Mouse (Mus musculus) kidney, embryonic 15.5 days (tissue): ENCODE measurements around the gene Pcsk4. TPM values are rescaled to one million over a fixed set of nuclear protein-coding genes. Genes with fewer than 3 reads are reported as not detected.

Source experiments
- ATAC-seq: fragments of 200-750 bp; cut with Nextera tagmentation; replicated peaks from 2 replicates; pipeline ENCODE4 v1.8.0; 2017; ENCODE audit warnings: moderate TSS enrichment; ENCODE audit not compliant: low FRiP score
- H3K27ac ChIP-seq: fragments of 300-500 bp; sonication (generic); 2 replicates; pipeline ENCODE4 v1.5.1; 2015; ENCODE audit warnings: mild to moderate bottlenecking, inconsistent platforms
- H3K27me3 ChIP-seq: fragments of 300-500 bp; sonication (generic); 2 replicates; pipeline ENCODE4 v1.6.1; 2015; ENCODE audit warnings: inconsistent platforms
- H3K36me3 ChIP-seq: fragments of 300-500 bp; sonication (generic); 2 replicates; pipeline ENCODE4 v1.6.1; 2015; ENCODE audit warnings: inconsistent platforms
- H3K4me1 ChIP-seq: fragments of 300-500 bp; sonication (generic); 2 replicates; pipeline ENCODE4 v1.6.1; 2015; ENCODE audit warnings: inconsistent platforms
- H3K4me2 ChIP-seq: fragments of 300-500 bp; sonication (generic); 2 replicates; pipeline ENCODE4 v1.6.1; 2015; ENCODE audit warnings: moderate library complexity, mild to moderate bottlenecking, inconsistent platforms
- H3K4me3 ChIP-seq: fragments of 300-500 bp; sonication (generic); replicated peaks from 2 replicates; pipeline ENCODE4 v1.5.1; 2015; ENCODE audit warnings: mild to moderate bottlenecking, inconsistent platforms
- H3K9ac ChIP-seq: fragments of 300-500 bp; sonication (generic); 2 replicates; pipeline ENCODE4 v1.6.1; 2015; ENCODE audit warnings: mild to moderate bottlenecking, inconsistent platforms
- H3K9me3 ChIP-seq: fragments of 300-500 bp; sonication (generic); replicated peaks from 2 replicates; pipeline ENCODE4 v1.6.1; 2016; ENCODE audit warnings: inconsistent platforms
- WGBS: fragments of 180-500 bp; shearing (Covaris S2); methylation state at CpG from one replicate; pipeline ENCODE4 v1.1.7; 2015; ENCODE audit warnings: mixed read lengths; 5-methylcytosine and 5-hydroxymethylcytosine counted together
- polyA plus RNA-seq: library from polyadenylated mRNA; unstranded; fragments of >200 nt; fragmentation: Nextera tagmentation; extraction: Ambion mirVana; gene quantifications from 2 replicates; pipeline ENCODE4 v1.2.1, GENCODE M21; 2015

Gene Pcsk4
- polyA plus RNA-seq, 1 experiment from 2014 or later, result 9.1 TPM

GRCm38 (mm10) chr10:80301256-80302081, 27.8 kb downstream of the Pcsk4 start:
- H3K36me3 ChIP-seq, result no peaks in the 10 kb centered on the region
- H3K4me1 ChIP-seq, result peaks cover 31% of the 10 kb centered on the region
- no peak for ATAC-seq
- H3K27ac ChIP-seq, result no peak overlapping the region
- H3K4me2 ChIP-seq, result no peak overlapping the region
- H3K27me3 ChIP-seq, result peaks cover 98% of the 10 kb centered on the region
- WGBS, result 80% methylated on average over 10 of the region's 10 CpGs
- H3K4me3 ChIP-seq, result no peak overlapping the region
- H3K9ac ChIP-seq, result no peak overlapping the region
- H3K9me3 ChIP-seq, result no peaks in the 10 kb centered on the region

GRCm38 (mm10) chr10:80300672-80301181, 28.6 kb downstream of the Pcsk4 start:
- H3K27ac ChIP-seq, result no peak overlapping the region
- H3K36me3 ChIP-seq, result no peaks in the 10 kb centered on the region
- H3K9me3 ChIP-seq, result no peaks in the 10 kb centered on the region
- H3K4me1 ChIP-seq, result peaks cover 38% of the 10 kb centered on the region
- no peak overlapping the region for H3K9ac ChIP-seq
- H3K27me3 ChIP-seq, result peaks cover 91% of the 10 kb centered on the region
- ATAC-seq, result no peak
- 26% methylated on average over 11 of the region's 11 CpGs for WGBS
- no peak overlapping the region for H3K4me2 ChIP-seq
- no peak overlapping the region for H3K4me3 ChIP-seq

- H3K36me3 ChIP-seq, result peaks cover 3% of the 10 kb centered on the region
- H3K4me1 ChIP-seq, result peaks cover 44% of the 10 kb centered on the region
- peaks cover 82% of the 10 kb centered on the region for H3K27me3 ChIP-seq
- 52% methylated on average over 10 of the region's 10 CpGs for WGBS
- no peak overlapping the region for H3K9ac ChIP-seq
- no peaks in the 10 kb centered on the region for H3K9me3 ChIP-seq
- no peak overlapping the region for H3K4me3 ChIP-seq
- no peak overlapping the region for H3K4me2 ChIP-seq
- ATAC-seq, result no peak
- no peak overlapping the region for H3K27ac ChIP-seq
Measured at GRCm38 (mm10) chr10:80299824-80300223, 29.5 kb downstream of the Pcsk4 start.

GRCm38 (mm10) chr10:80299301-80299700, 30.0 kb downstream of the Pcsk4 start:
- H3K27me3 ChIP-seq, result peaks cover 77% of the 10 kb centered on the region
- peak overlapping the region; percentile 39 for H3K4me2 ChIP-seq
- ATAC-seq, result no peak
- H3K27ac ChIP-seq, result no peak overlapping the region
- H3K4me3 ChIP-seq, result peak overlapping the region; percentile 18
- 7% methylated on average over 15 of the region's 15 CpGs for WGBS
- no peak overlapping the region for H3K9ac ChIP-seq
- H3K9me3 ChIP-seq, result no peaks in the 10 kb centered on the region
- peaks cover 8% of the 10 kb centered on the region for H3K36me3 ChIP-seq
- H3K4me1 ChIP-seq, result peaks cover 47% of the 10 kb centered on the region

- Histone ChIP-seq H3K27ac (no peak overlapping the region), H3K4me2 (peak overlapping the region; percentile 39), H3K4me1 (peaks cover 53% of the 10 kb centered on the region), H3K9ac (no peak overlapping the region), H3K9me3 (no peaks in the 10 kb centered on the region), H3K36me3 (peaks cover 14% of the 10 kb centered on the region), H3K4me3 (peak overlapping the region; percentile 18), H3K27me3 (peaks cover 71% of the 10 kb centered on the region)
- no peak for ATAC-seq
- WGBS, result 4% methylated on average over 26 of the region's 26 CpGs
Measured at GRCm38 (mm10) chr10:80298571-80299281, 30.6 kb downstream of the Pcsk4 start.

- no peak for ATAC-seq
- H3K27me3 ChIP-seq, result peaks cover 62% of the 10 kb centered on the region
- H3K4me3 ChIP-seq, result no peak overlapping the region
- H3K9me3 ChIP-seq, result no peaks in the 10 kb centered on the region
- H3K9ac ChIP-seq, result no peak overlapping the region
- H3K4me1 ChIP-seq, result peaks cover 58% of the 10 kb centered on the region
- 64% methylated on average over 8 of the region's 8 CpGs for WGBS
- no peak overlapping the region for H3K4me2 ChIP-seq
- no peak overlapping the region for H3K27ac ChIP-seq
- H3K36me3 ChIP-seq, result peaks cover 20% of the 10 kb centered on the region
Measured at GRCm38 (mm10) chr10:80297526-80298133, 31.7 kb downstream of the Pcsk4 start.

GRCm38 (mm10) chr10:80296824-80297223, 32.5 kb downstream of the Pcsk4 start:
- Histone ChIP-seq H3K4me3 (no peak overlapping the region), H3K27me3 (peaks cover 54% of the 10 kb centered on the region), H3K4me2 (peak overlapping the region; percentile 76; the same call in 1 of the 2 replicates), H3K9me3 (no peaks in the 10 kb centered on the region), H3K9ac (no peak overlapping the region), H3K36me3 (peaks cover 20% of the 10 kb centered on the region), H3K27ac (no peak overlapping the region), H3K4me1 (peaks cover 53% of the 10 kb centered on the region)
- 77% methylated on average over 5 of the region's 5 CpGs for WGBS
- no peak for ATAC-seq

GRCm38 (mm10) chr10:80295618-80296425, 33.5 kb downstream of the Pcsk4 start, which contains the start of gene Apc2:
Apc2 (plus strand) TSS chr10:80295977.
- Histone ChIP-seq H3K9ac (peak within 1 kb of the TSS; percentile 49), H3K4me3 (peak within 1 kb of the TSS; percentile 45), H3K9me3 (no peaks in the 10 kb centered on the region), H3K36me3 (peaks cover 20% of the 10 kb centered on the region), H3K4me2 (peak within 1 kb of the TSS; percentile 76), H3K4me1 (peaks cover 52% of the 10 kb centered on the region), H3K27ac (peak within 1 kb of the TSS; percentile 68), H3K27me3 (peaks cover 44% of the 10 kb centered on the region)
- WGBS, result 2% methylated on average over 26 of the region's 26 CpGs
- peak; percentile 55 for ATAC-seq

GRCm38 (mm10) chr10:80294788-80295303, 34.5 kb downstream of the Pcsk4 start:
- WGBS, result 49% methylated on average over 7 of the region's 7 CpGs
- peaks cover 20% of the 10 kb centered on the region for H3K36me3 ChIP-seq
- H3K9me3 ChIP-seq, result no peaks in the 10 kb centered on the region
- no peak for ATAC-seq
- peak overlapping the region; percentile 91; the same call in 1 of the 2 replicates for H3K4me3 ChIP-seq
- H3K4me2 ChIP-seq, result no peak overlapping the region; the same call in 1 of the 2 replicates
- H3K4me1 ChIP-seq, result peaks cover 52% of the 10 kb centered on the region
- peak overlapping the region; percentile 49; the same call in 1 of the 2 replicates for H3K9ac ChIP-seq
- peak overlapping the region; percentile 68 for H3K27ac ChIP-seq
- H3K27me3 ChIP-seq, result peaks cover 35% of the 10 kb centered on the region

GRCm38 (mm10) chr10:80294311-80294710, 35.0 kb downstream of the Pcsk4 start:
- 80% methylated on average over 4 of the region's 4 CpGs for WGBS
- peak overlapping the region; percentile 91 for H3K4me3 ChIP-seq
- no peak for ATAC-seq
- H3K9me3 ChIP-seq, result no peaks in the 10 kb centered on the region
- peaks cover 52% of the 10 kb centered on the region for H3K4me1 ChIP-seq
- peaks cover 29% of the 10 kb centered on the region for H3K27me3 ChIP-seq
- 0 out of 2 replicates have a peak overlapping the region, but pooled peaks have one; percentile 68 for H3K27ac ChIP-seq
- no peak overlapping the region; the same call in 1 of the 2 replicates for H3K9ac ChIP-seq
- H3K4me2 ChIP-seq, result peak overlapping the region; percentile 79; the same call in 1 of the 2 replicates
- H3K36me3 ChIP-seq, result peaks cover 23% of the 10 kb centered on the region

- Histone ChIP-seq H3K4me1 (peaks cover 43% of the 10 kb centered on the region), H3K36me3 (peaks cover 33% of the 10 kb centered on the region), H3K27ac (peak overlapping the region; percentile 91)
Measured at GRCm38 (mm10) chr10:80293325-80293724, 36.0 kb downstream of the Pcsk4 start.

More at GRCm38 (mm10) chr10:80293325-80293724, 36.0 kb downstream of the Pcsk4 start:
- Histone ChIP-seq H3K9ac (peak overlapping the region; percentile 99), H3K4me3 (peak overlapping the region; percentile 91), H3K9me3 (no peaks in the 10 kb centered on the region), H3K27me3 (peaks cover 19% of the 10 kb centered on the region), H3K4me2 (peak overlapping the region; percentile 79)
- no peak for ATAC-seq
- 24% methylated on average over 14 of the region's 14 CpGs for WGBS
